Mouse (Mus musculus) C2C12 (cell line): ENCODE results near the gene Cryaa. TPM values are rescaled to one million over a fixed set of nuclear protein-coding genes. Genes with fewer than 3 reads are reported as not detected.

Experiments used
- H3K27me3 ChIP-seq: one replicate; pipeline ENCODE4 v1.6.1; 2011; ENCODE audit not compliant: control insufficient read depth, insufficient read depth, insufficient read length
- H3K36me3 ChIP-seq: one replicate; pipeline ENCODE4 v1.6.1; 2011; ENCODE audit not compliant: control insufficient read depth, insufficient read depth
- H3K4me3 ChIP-seq: one replicate; pipeline ENCODE4 v1.5.1; 2011; ENCODE audit warnings: mild to moderate bottlenecking, control low read depth; ENCODE audit not compliant: poor library complexity, insufficient read depth, severe bottlenecking
- H3K79me2 ChIP-seq: one replicate; pipeline ENCODE4 v1.6.1; 2011; ENCODE audit not compliant: control insufficient read depth, insufficient read depth
- H3K79me3 ChIP-seq: one replicate; pipeline ENCODE4 v1.6.1; 2011; ENCODE audit warnings: low read depth, control low read depth
- H3ac ChIP-seq: one replicate; pipeline ENCODE3; 2011; ENCODE audit warnings: low read depth; ENCODE audit not compliant: control insufficient read depth, insufficient read length
- CEBPB ChIP-seq: IDR thresholded peaks from one replicate; pipeline ENCODE4 v1.6.1; 2011; ENCODE audit warnings: low read depth, mild to moderate bottlenecking, control low read depth, moderate library complexity
- CTCF ChIP-seq: IDR thresholded peaks from one replicate; pipeline ENCODE4 v1.5.1; 2011; ENCODE audit not compliant: control insufficient read depth, insufficient read depth, insufficient read length
- FOSL1 ChIP-seq: IDR thresholded peaks from one replicate; pipeline ENCODE4 v1.8.0; 2011; ENCODE audit warnings: mild to moderate bottlenecking, low read length; ENCODE audit not compliant: poor library complexity, insufficient read depth, severe bottlenecking
- MAX ChIP-seq: IDR thresholded peaks from one replicate; pipeline ENCODE4 v1.6.1; 2011; ENCODE audit warnings: mild to moderate bottlenecking, control low read depth
- MYOD1 ChIP-seq: IDR thresholded peaks from one replicate; pipeline ENCODE4 v1.6.1; 2011; ENCODE audit warnings: low read depth; ENCODE audit not compliant: control insufficient read depth, insufficient read length
- MYOG ChIP-seq: IDR thresholded peaks from one replicate; pipeline ENCODE4 v1.6.1; 2011; ENCODE audit not compliant: control insufficient read depth, insufficient read length; ENCODE audit errors: extremely low read depth
- USF1 ChIP-seq: IDR thresholded peaks from one replicate; pipeline ENCODE4 v1.6.1; 2011; ENCODE audit warnings: low read depth, mild to moderate bottlenecking, control low read depth, moderate library complexity
- polyA plus RNA-seq: library from polyadenylated mRNA; unstranded; fragments of >200 nt; fragmentation: generic; extraction: Trizol; gene quantifications from one replicate; pipeline ENCODE4 v1.2.1, GENCODE M21; 2012; ENCODE audit warnings: missing spikeins

Gene Cryaa
- polyA plus RNA-seq, 1 experiment, result not detected

GRCm38 (mm10) chr17:31657141-31657983 is 20.2 kb upstream of the Cryaa start:
- Histone ChIP-seq H3K4me3 (peak overlapping the region; percentile 95), H3K79me2 (peaks cover 62% of the 10 kb centered on the region), H3ac (peak overlapping the region; percentile 100), H3K36me3 (peaks cover 49% of the 10 kb centered on the region), H3K27me3 (no peaks in the 10 kb centered on the region), H3K79me3 (peaks cover 59% of the 10 kb centered on the region)
- TF ChIP-seq MAX (no peak), MYOD1 (no peak), FOSL1 (no peak), CTCF (no peak), MYOG (no peak), USF1 (no peak), CEBPB (no peak)

GRCm38 (mm10) chr17:31658136-31658467 is 19.5 kb upstream of the Cryaa start:
- peaks cover 52% of the 10 kb centered on the region for H3K79me3 ChIP-seq
- peak overlapping the region; percentile 95 for H3K4me3 ChIP-seq
- peaks cover 41% of the 10 kb centered on the region for H3K36me3 ChIP-seq
- H3ac ChIP-seq, result peak overlapping the region; percentile 100
- H3K79me2 ChIP-seq, result peaks cover 55% of the 10 kb centered on the region
- no peaks in the 10 kb centered on the region for H3K27me3 ChIP-seq
- TF ChIP-seq MAX, result no peak
- no peak for TF ChIP-seq CTCF
- TF ChIP-seq CEBPB, result no peak
- no peak for TF ChIP-seq USF1
- no peak for TF ChIP-seq MYOG
- no peak for TF ChIP-seq MYOD1
- no peak for TF ChIP-seq FOSL1

GRCm38 (mm10) chr17:31658468-31659185 is 19.0 kb upstream of the Cryaa start, which contains the start of gene U2af1:
U2af1 (minus strand) TSS chr17:31658892.
- peaks cover 36% of the 10 kb centered on the region for H3K36me3 ChIP-seq
- H3K4me3 ChIP-seq, result peak within 1 kb of the TSS; percentile 95
- H3K27me3 ChIP-seq, result no peaks in the 10 kb centered on the region
- peaks cover 46% of the 10 kb centered on the region for H3K79me3 ChIP-seq
- peaks cover 50% of the 10 kb centered on the region for H3K79me2 ChIP-seq
- TF ChIP-seq MAX (peak; percentile 39), MYOD1 (no peak)
- peak within 1 kb of the TSS; percentile 100 for H3ac ChIP-seq

- no peaks in the 10 kb centered on the region for H3K27me3 ChIP-seq
- peaks cover 25% of the 10 kb centered on the region for H3K79me3 ChIP-seq
- H3K79me2 ChIP-seq, result peaks cover 28% of the 10 kb centered on the region
- TF ChIP-seq MYOG (no peak), CTCF (no peak), MAX (no peak)
- H3ac ChIP-seq, result no peak overlapping the region
- no peak overlapping the region for H3K4me3 ChIP-seq
- peaks cover 16% of the 10 kb centered on the region for H3K36me3 ChIP-seq
These were observed 16.9 kb upstream of the Cryaa start for GRCm38 (mm10) chr17:31660661-31661250.

GRCm38 (mm10) chr17:31662855-31663254 is 14.8 kb upstream of the Cryaa start:
- Histone ChIP-seq H3ac (no peak overlapping the region), H3K79me2 (peaks cover 7% of the 10 kb centered on the region), H3K4me3 (no peak overlapping the region), H3K36me3 (no peaks in the 10 kb centered on the region), H3K27me3 (no peaks in the 10 kb centered on the region), H3K79me3 (peaks cover 4% of the 10 kb centered on the region)
- TF ChIP-seq USF1 (no peak), CEBPB (no peak), MYOD1 (no peak), MYOG (no peak), FOSL1 (no peak), CTCF (no peak), MAX (no peak)

GRCm38 (mm10) chr17:31664760-31665159 is 12.8 kb upstream of the Cryaa start:
- TF ChIP-seq CEBPB (no peak), MYOG (no peak), CTCF (peak; percentile 83)
- Histone ChIP-seq H3K79me3 (no peaks in the 10 kb centered on the region), H3K79me2 (no peaks in the 10 kb centered on the region), H3ac (no peak overlapping the region), H3K27me3 (no peaks in the 10 kb centered on the region), H3K4me3 (no peak overlapping the region), H3K36me3 (no peaks in the 10 kb centered on the region)
